Mouse (Mus musculus) ES-E14 (cell line): Measurements from ENCODE around the gene Kansl1l.

Experiments used
- HCFC1 ChIP-seq: IDR thresholded peaks from 2 replicates; pipeline ENCODE4 v1.6.1; 2012; ENCODE audit warnings: low read length, inconsistent platforms, borderline replicate concordance; ENCODE audit not compliant: insufficient read depth
- ZC3H11A ChIP-seq: IDR thresholded peaks from 2 replicates; pipeline ENCODE4 v1.6.1; 2012; ENCODE audit warnings: low read depth, mild to moderate bottlenecking, inconsistent platforms, low read length, borderline replicate concordance

DNA sequence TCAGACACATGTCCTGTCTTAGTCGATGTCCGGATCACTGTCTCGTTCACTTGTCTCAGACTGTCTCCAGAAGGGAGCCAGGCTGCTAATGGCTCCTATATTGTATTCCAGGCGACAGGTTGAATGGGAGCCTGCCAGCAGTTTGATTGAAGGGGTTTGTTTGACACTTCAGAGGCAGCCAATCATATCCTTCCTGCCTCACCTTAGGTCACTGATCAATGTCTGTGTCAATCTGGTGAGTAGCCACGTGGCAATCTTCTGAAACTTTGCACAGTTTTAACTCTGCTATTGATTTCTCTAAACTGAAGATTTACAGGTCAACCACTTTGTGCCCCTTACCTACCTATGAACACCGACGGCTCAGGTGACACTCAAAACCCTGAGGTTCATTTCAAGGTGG is 145.9 kb downstream of the Kansl1l start:
- TF ChIP-seq ZC3H11A: no peak
- no peak for TF ChIP-seq HCFC1
